Mouse (Mus musculus) effector memory CD4-positive, alpha-beta T cell, adult 7 months (primary cell): ENCODE results near the gene Noxred1. TPM values are rescaled to one million over a fixed set of nuclear protein-coding genes. Genes with fewer than 3 reads are reported as not detected.

ENCODE experiments used
- polyA plus RNA-seq: library from polyadenylated mRNA; unstranded; fragments of 100-300 nt; shearing (Covaris generic); gene quantifications from one replicate; pipeline ENCODE4 v1.2.1, GENCODE M21; 2017

Gene Noxred1
- polyA plus RNA-seq: 0.45 TPM

DNA sequence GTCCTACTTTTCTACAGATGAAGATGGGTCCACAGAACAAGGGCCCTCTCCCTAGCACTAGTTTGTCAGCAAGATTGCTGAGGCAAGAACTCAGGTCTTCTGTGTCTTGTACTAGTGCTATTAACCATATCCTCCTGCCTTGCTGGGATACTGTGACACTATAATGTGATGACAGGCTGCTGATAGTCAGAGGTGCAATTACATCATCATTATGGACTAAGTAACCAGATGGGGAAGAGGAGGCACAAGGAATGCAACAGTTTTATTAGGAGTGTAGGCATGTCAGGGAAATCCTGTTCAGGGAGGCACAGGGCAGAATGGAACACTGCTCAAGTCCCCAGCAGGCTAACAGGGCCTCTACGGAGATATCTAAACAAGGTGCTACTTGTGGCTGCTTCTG lies at the start of gene Noxred1:
Gene Noxred1, minus strand, starts transcription at position 101 of the 400 bp plus-strand sequence.

DNA sequence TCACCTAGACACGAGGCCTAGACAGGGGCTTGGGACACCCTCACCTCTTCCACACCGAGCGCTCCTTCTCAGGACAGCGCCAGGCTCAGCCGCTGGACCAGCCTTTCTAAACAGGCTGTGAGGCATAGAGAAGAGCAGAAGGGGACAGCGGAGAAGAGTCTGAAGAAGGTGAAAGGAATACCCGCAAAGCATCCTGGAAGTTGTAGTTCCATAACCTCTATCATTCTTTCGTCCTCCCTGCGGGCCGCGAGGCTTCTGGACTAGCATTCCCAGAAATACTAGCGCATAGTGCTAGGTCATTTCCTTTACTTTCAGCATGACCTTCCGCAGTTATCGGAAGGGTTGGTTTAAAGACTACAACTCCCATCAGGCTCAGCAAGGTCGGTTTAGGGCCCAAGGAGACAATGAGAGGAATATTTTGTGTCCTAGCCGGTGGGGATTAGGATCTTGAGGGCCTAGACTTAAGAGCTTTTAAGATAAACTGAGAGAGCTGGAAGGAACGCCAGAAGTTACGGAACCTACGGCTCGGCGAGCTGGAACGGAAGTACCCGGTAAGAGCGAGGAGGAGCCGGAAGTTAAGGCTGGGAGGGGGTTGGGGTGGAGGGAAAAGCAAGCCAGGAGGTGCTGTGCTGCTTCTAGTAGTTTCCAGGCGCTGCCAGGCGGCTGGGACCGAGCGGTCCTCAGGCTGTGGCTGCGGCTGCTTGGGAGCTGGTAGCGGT lies 27.7 kb upstream of the Noxred1 start, which contains the start of the genes Vipas39 and Ahsa1:
Gene Vipas39, minus strand, starts transcription at position 149 of the 719 bp plus-strand sequence.
Gene Ahsa1, plus strand, starts transcription at position 372 of the 719 bp plus-strand sequence.

DNA sequence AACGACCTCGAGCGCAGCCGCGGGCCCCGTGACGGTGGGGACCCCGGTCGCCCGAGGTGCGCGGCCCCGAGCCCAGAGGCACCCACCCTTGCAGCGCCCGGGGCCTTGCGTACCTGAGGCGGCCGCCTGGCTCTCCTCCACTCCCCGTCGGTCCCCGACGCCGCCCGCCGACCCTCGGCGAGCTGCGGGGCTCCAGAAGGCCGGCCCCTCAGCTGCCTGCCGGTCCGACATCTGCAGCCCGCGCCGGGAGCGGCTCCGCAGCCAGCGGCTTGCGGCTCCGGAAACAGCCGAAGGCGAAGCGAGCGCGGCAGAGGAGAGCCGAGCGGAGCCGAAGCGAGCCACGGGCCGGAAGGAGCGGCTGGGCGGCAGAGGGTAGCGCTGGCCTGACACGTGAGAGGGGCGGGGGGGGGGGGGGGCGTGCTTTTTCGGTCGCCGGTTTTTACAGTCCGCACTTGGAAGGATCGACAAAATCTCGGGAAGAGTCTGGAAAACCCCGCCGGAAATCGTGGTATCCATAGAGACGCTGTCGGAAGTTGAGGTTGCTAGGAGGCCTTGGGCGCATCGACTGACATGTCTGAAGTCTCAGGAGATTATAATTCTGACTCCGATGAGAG lies 38.5 kb downstream of the Noxred1 start, which contains the start of gene Tmed8:
Gene Tmed8, minus strand, starts transcription at position 482 of the 614 bp plus-strand sequence.

DNA sequence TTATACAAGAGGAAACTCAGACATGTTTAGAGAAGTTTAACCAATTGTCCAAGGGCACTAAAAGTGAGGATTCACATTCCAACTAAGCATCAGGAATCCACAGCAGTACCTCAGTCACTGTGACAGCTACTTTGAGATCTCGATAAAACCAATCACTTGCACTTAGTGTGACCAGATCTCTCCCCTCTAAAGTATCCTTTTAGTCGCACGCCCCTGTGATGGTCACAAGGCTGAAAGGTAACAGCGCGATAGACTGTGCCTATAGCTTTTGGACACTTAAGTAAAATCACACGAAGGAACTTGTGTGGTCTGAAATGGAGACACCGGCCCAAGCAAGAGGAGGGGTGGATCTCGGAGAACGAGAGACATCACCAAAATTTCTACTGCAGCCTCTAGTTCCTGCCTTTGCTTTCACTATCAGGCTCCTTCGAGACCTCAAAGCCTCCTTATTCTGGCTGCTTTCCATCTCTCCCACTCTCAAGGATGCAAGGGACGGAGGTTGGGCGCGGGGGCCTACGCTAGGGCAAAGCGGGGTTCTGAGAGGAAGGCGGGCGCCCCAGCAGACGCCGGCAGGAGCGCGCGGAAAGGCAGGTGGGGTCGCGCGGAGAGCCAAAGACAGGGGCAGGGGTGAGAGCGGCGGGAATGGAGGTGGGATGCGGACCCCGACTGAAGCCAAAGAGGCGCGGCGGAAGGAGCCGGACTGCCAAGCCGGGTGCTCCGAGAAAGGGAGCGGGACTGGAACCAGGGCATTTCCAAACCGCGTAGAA lies 39.1 kb downstream of the Noxred1 start, which contains the start of gene Samd15:
Gene Samd15, plus strand, starts transcription at position 518 of the 767 bp plus-strand sequence.

Other genes with a start within 250 kb of the Noxred1 start
- gene Zdhhc22, start 248.3 kb downstream of the Noxred1 start, polyA plus RNA-seq: 0.79 TPM
- gene Tmem63c, start 217.4 kb downstream of the Noxred1 start, polyA plus RNA-seq: 0.29 TPM
- gene Ngb, start 136.2 kb downstream of the Noxred1 start, polyA plus RNA-seq: not detected
- gene Gstz1, start 91.6 kb downstream of the Noxred1 start, polyA plus RNA-seq: 7.7 TPM
- gene Pomt2, start 90.8 kb downstream of the Noxred1 start, polyA plus RNA-seq: 4.3 TPM
- gene Samd15, start 39.0 kb downstream of the Noxred1 start, polyA plus RNA-seq: 2.4 TPM
- gene Tmed8, start 38.3 kb downstream of the Noxred1 start, polyA plus RNA-seq: 7.9 TPM
- gene Vipas39, start 27.5 kb upstream of the Noxred1 start, polyA plus RNA-seq: 19.8 TPM
- 153 TPM for gene Ahsa1, start 27.7 kb upstream of the Noxred1 start, polyA plus RNA-seq
- not detected for gene Ism2, start 61.0 kb upstream of the Noxred1 start, polyA plus RNA-seq
- gene Sptlc2, start 149.6 kb upstream of the Noxred1 start, polyA plus RNA-seq: 138 TPM
- gene Slirp, start 205.2 kb upstream of the Noxred1 start, polyA plus RNA-seq: 46.1 TPM
- gene Alkbh1, start 205.3 kb upstream of the Noxred1 start, polyA plus RNA-seq: 68.3 TPM
- gene Snw1, start 233.5 kb upstream of the Noxred1 start, polyA plus RNA-seq: 181 TPM